Mouse (Mus musculus) cerebellum, postnatal 25 days (tissue): ENCODE measurements around the gene Spryd4.
"Not testable (repeated sequence)": the region's sequence is repeated elsewhere in the genome, so short reads cannot be mapped to it uniquely, and the experiment has no call there.

ENCODE experiments used
- DNase-seq, 2 experiments: peaks; one replicate each; pipeline ENCODE4 v3.0.0; 2021; ENCODE audit warnings: mixed read lengths in 2 of 2

The Spryd4 gene

GRCm38 (mm10) chr10:128225064-128225463, 13.5 kb upstream of the Spryd4 start:
- no peak for DNase-seq

- DNase-seq, result no peak
Measured at GRCm38 (mm10) chr10:128221533-128222286, 10.1 kb upstream of the Spryd4 start.

GRCm38 (mm10) chr10:128218387-128219117, 6.9 kb upstream of the Spryd4 start:
- no peak for DNase-seq

- DNase-seq, result no peak
Measured at GRCm38 (mm10) chr10:128214981-128215380, 3.4 kb upstream of the Spryd4 start.

- DNase-seq, result not testable (repeated sequence)
Measured at GRCm38 (mm10) chr10:128214112-128214511, 2.5 kb upstream of the Spryd4 start.

GRCm38 (mm10) chr10:128212871-128213323, 1.3 kb upstream of the Spryd4 start:
- DNase-seq, result peak; percentile 77 to 83

- DNase-seq, result no peak
Measured at GRCm38 (mm10) chr10:128212148-128212547, 541 bp upstream of the Spryd4 start.

- DNase-seq, result peak; percentile 31 to 32
Measured at GRCm38 (mm10) chr10:128210954-128211353, 653 bp downstream of the Spryd4 start.

GRCm38 (mm10) chr10:128210131-128210530, 1.5 kb downstream of the Spryd4 start:
- no peak for DNase-seq

GRCm38 (mm10) chr10:128209311-128210009, 2.1 kb downstream of the Spryd4 start:
- no peak for DNase-seq

- DNase-seq, result no peak
Measured at GRCm38 (mm10) chr10:128208326-128208725, 3.3 kb downstream of the Spryd4 start.

- DNase-seq, result no peak
Measured at GRCm38 (mm10) chr10:128204941-128205340, 6.7 kb downstream of the Spryd4 start.

GRCm38 (mm10) chr10:128201856-128202255, 9.8 kb downstream of the Spryd4 start:
- no peak for DNase-seq

- peak; percentile 69 for DNase-seq
Measured at GRCm38 (mm10) chr10:128194551-128195461, 16.8 kb downstream of the Spryd4 start.

GRCm38 (mm10) chr10:128194024-128194550, 17.5 kb downstream of the Spryd4 start, which contains the start of gene Gls2:
Gene Gls2, plus strand, starts transcription at chr10:128194457.
- DNase-seq, result peak; percentile 99 to 100

GRCm38 (mm10) chr10:128193113-128193512, 18.5 kb downstream of the Spryd4 start:
- DNase-seq, result no peak

GRCm38 (mm10) chr10:128192030-128192766, 19.4 kb downstream of the Spryd4 start:
- DNase-seq, result not testable (repeated sequence)

- DNase-seq, result no peak
Measured at GRCm38 (mm10) chr10:128191472-128191871, 20.1 kb downstream of the Spryd4 start.

- DNase-seq, result peak; percentile 75 to 87
Measured at GRCm38 (mm10) chr10:128188242-128188877, 23.2 kb downstream of the Spryd4 start.

- no peak for DNase-seq
Measured at GRCm38 (mm10) chr10:128187181-128187605, 24.4 kb downstream of the Spryd4 start.
